Mouse (Mus musculus): ENCODE measurements at regions not wholly inside any gene's neighbourhood (a gene's known extent, or its start where the extent isn't known, plus 50 kb on each side); places are given as distances from the start of the nearest gene placed in this dataset.

DNA sequence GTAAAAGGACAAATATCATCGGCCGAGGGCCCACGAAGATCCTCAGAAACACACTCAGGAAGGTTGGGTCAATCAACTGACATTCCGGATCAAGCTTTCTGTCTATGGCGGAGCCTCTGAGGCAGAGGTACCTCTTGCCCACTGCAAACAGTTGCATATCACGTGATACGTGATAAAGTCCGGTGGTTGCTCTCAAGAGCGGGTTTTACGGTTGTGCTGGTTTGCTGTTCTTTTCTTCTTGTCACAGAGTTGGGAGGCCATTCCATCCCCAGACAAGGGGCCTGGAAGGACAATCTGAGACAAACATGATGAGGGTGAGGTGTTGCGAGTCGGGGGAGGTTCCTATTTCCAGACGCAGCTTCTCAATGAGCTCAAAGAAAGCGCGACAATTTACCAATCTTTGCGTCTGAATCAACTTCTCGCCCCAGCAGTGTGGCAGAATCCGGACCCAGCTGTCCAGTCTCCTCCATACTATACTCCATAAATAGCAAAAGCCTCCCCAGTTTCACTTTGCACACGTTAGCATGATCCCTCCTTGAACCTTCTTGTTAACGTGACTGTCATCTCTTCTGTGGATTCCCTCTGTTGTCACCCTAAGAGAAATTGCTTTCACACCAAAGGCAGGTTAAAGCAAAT, 66.0 kb downstream of the Dyrk2 start:
- Histone ChIP-seq H3K9me3 (replicated peaks) (no peaks in the 10 kb centered on the region), H3K4me1 (no peaks in the 10 kb centered on the region), H3K4me3 (no peak overlapping the region), H3K27ac (no peak overlapping the region), H3K27me3 (ENCODE audit: low read depth, poor library complexity, severe bottlenecking) (no peaks in the 10 kb centered on the region), H3K36me3 (no peaks in the 10 kb centered on the region)
- WGBS: 90% methylated on average over 20 of the region's 20 CpGs
- DNase-seq (ENCODE audit: low spot score): no peak

DNA sequence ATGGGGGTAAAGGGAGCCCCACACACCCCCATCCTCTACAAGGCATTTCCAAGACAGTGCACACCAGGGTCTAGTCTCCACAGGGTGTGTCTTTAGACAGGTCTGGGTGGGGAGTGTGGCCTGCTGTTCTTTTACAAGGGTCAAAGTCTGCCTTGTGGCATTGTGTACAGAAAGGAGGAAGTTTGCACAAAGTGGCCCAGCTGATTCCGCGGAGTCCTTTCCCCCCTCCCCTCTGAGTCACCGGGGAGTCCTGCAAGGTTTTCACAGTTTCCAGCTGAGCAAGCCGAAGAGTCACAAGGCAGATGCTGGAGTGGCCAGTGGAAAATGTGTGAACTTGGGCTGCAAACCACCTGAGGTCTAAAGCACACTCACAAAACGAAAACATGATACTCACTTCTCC, 65.4 kb downstream of the Dyrk2 start:
- no peak overlapping the region for H3K27ac ChIP-seq
- no peak overlapping the region for H3K4me3 ChIP-seq
- WGBS: 66% methylated on average over 5 of the region's 5 CpGs
- no peaks in the 10 kb centered on the region for H3K36me3 ChIP-seq
- no peaks in the 10 kb centered on the region for H3K4me1 ChIP-seq
- no peaks in the 10 kb centered on the region for H3K9me3 ChIP-seq (replicated peaks)
- no peak for DNase-seq (ENCODE audit: low spot score)
- no peaks in the 10 kb centered on the region for H3K27me3 ChIP-seq (ENCODE audit: low read depth, poor library complexity, severe bottlenecking)
